Mouse (Mus musculus): ENCODE measurements around the gene Snx17. TPM values are rescaled to one million over a fixed set of nuclear protein-coding genes. Genes with fewer than 3 reads are reported as not detected.
"Not testable (repeated sequence)": the region's sequence is repeated elsewhere in the genome, so short reads cannot be mapped to it uniquely, and the experiment has no call there.

Gene Snx17
- polyA plus RNA-seq, 1 experiment from 2014 or later: 126 TPM

GRCm38 (mm10) chr5:31199321-31199892 is 6.4 kb downstream of the Snx17 start:
- Histone ChIP-seq H3K4me2 (no peak overlapping the region), H3K4me1 (peaks cover 30% of the 10 kb centered on the region), H3K4me3 (no peak overlapping the region), H3K36me3 (replicated peaks) (peaks cover 72% of the 10 kb centered on the region), H3K27ac (no peak overlapping the region), H3K27me3 (replicated peaks) (no peaks in the 10 kb centered on the region), H3K9me3 (peaks cover 4% of the 10 kb centered on the region), H3K9ac (no peak overlapping the region)
- 94% methylated on average over 19 of the region's 19 CpGs for WGBS
- no peak for ATAC-seq (replicated peaks)

GRCm38 (mm10) chr5:31199893-31200292 is 6.9 kb downstream of the Snx17 start:
- Histone ChIP-seq H3K4me2 (no peak overlapping the region), H3K27me3 (replicated peaks) (no peaks in the 10 kb centered on the region), H3K4me1 (peaks cover 27% of the 10 kb centered on the region), H3K9ac (no peak overlapping the region), H3K4me3 (0 out of 2 replicates have a peak overlapping the region, but pooled peaks have one; percentile 4), H3K27ac (no peak overlapping the region), H3K9me3 (peaks cover 4% of the 10 kb centered on the region), H3K36me3 (replicated peaks) (peaks cover 73% of the 10 kb centered on the region)
- 85% methylated on average over 9 of the region's 9 CpGs for WGBS
- no peak for ATAC-seq (replicated peaks)

DNA sequence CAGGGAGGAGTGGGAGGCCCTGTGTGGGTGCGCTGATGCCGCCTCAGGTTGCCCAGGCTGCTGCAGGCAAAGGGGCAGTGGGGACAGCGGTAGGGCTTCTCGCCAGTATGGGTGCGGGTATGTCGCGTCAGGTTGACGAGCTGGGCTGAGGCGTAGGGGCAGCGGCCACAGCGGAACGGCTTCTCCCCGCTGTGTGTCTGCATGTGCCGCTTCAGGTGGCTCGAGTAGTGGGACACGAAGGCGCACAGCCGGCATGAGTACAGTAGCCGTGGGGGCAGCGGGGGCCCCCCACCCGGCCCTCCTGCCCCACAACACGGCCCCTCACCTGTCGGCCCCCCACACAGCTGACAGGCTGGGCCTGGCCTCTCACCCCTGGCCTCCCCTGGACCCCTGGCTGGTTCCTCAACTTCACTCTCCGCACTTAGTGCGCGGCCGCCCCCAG is 7.3 kb downstream of the Snx17 start:
- ATAC-seq (replicated peaks): no peak
- H3K4me1 ChIP-seq: peaks cover 27% of the 10 kb centered on the region
- no peak overlapping the region for H3K27ac ChIP-seq
- peak overlapping the region; percentile 64 for H3K4me2 ChIP-seq
- peaks cover 4% of the 10 kb centered on the region for H3K9me3 ChIP-seq
- H3K36me3 ChIP-seq (replicated peaks): peaks cover 74% of the 10 kb centered on the region
- 0 out of 2 replicates have a peak overlapping the region, but pooled peaks have one; percentile 4 for H3K4me3 ChIP-seq
- no peak overlapping the region for H3K9ac ChIP-seq
- WGBS: 92% methylated on average over 27 of the region's 27 CpGs
- no peaks in the 10 kb centered on the region for H3K27me3 ChIP-seq (replicated peaks)

DNA sequence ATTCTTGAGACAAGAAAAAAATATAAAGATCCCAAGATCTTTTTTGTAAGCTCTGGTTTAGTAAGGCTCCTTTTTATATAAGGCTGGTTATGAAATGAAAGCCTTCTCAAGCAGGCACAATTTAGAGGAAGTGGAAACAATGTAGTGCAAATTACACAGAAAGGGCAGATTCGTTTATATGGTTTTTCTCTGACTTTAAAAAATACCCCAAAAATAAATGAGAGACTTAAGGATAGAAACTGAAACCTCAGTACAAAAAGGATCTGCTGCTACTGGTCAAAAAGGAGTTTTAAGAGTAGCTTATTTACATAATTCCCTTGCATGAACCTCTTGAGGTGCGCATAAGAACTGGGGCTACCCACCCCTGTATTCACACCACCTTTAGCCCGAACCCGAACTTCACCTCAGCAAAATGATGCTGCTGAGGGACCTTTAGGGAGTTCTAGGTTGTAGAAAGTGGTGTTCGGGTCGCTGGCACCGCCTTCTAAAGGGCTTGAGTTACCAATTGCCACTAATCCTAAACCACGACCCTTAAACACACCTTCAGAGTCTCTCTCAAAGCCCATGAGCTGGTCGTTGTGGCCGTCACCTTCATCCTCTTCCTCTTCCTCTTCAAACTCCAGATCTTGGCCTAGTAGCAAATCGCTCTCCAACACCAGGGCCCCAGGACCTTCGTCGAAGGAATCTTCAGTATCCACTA is 8.2 kb downstream of the Snx17 start:
- Histone ChIP-seq H3K4me2 (peak overlapping the region; percentile 64), H3K27ac (peak overlapping the region; percentile 85), H3K4me3 (peak overlapping the region; percentile 92), H3K9me3 (peaks cover 4% of the 10 kb centered on the region), H3K36me3 (replicated peaks) (peaks cover 71% of the 10 kb centered on the region), H3K27me3 (replicated peaks) (no peaks in the 10 kb centered on the region), H3K4me1 (peaks cover 27% of the 10 kb centered on the region), H3K9ac (peak overlapping the region; percentile 92)
- 19% methylated on average over 13 of the region's 13 CpGs for WGBS
- ATAC-seq (replicated peaks): no peak

DNA sequence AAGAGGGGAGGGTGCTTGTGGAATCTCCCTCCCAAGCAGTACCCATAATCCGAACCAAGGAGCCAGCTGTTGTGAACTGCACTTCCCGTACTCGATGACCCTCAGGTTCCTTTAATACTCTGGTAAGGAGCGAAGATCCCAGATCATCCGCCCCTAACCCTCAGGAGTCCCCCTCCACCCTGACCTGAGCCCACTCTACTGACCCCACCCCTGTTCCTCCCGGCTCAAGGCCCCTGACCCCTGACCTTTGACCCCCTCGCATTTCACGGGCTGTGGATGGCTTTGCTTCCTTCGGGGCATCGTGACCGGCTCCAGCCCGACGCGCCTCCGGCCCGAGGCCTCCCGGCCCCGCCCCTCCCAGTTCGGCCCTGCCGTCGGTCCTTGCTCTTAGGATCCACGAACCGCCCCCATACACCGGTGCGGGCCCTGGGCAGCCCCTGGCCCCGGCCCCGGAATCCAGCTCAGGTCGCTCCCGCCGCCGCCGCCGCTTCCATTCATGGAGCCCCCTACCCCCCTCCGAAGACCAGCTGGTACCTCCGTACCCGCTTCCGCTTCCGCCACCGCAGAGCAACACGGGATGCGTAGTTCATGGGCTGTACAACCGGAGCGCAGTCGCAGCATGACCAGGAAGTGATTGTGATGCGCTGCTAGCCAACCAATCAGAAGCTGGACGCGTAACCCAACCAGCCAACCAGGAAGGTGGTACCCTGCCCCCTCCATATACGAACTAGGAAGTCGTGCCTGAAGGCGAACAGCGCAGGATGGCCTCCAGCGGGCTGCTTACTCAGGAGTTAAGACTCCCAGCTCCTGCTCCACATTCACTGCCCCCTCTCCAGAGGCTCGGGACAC is 8.9 kb downstream of the Snx17 start, which contains the start of gene Zfp513:
Gene Zfp513 (minus strand): TSS at position 562 of the 849 bp plus-strand sequence.
- Histone ChIP-seq H3K9me3 (peaks cover 4% of the 10 kb centered on the region), H3K36me3 (replicated peaks) (peaks cover 70% of the 10 kb centered on the region), H3K4me2 (peak within 1 kb of the TSS; percentile 64), H3K27ac (peak within 1 kb of the TSS; percentile 85), H3K4me1 (peaks cover 27% of the 10 kb centered on the region), H3K27me3 (replicated peaks) (no peaks in the 10 kb centered on the region), H3K4me3 (peak within 1 kb of the TSS; percentile 92), H3K9ac (peak within 1 kb of the TSS; percentile 92)
- under 1% methylated on average over 53 of the region's 53 CpGs for WGBS
- peak; percentile 97 for ATAC-seq (replicated peaks)

GRCm38 (mm10) chr5:31202933-31203332 is 9.9 kb downstream of the Snx17 start:
- Histone ChIP-seq H3K27ac (peak overlapping the region; percentile 81), H3K36me3 (replicated peaks) (peaks cover 65% of the 10 kb centered on the region), H3K9ac (no peak overlapping the region), H3K9me3 (peaks cover 4% of the 10 kb centered on the region), H3K4me1 (peaks cover 27% of the 10 kb centered on the region), H3K4me3 (peak overlapping the region; percentile 92), H3K27me3 (replicated peaks) (no peaks in the 10 kb centered on the region), H3K4me2 (peak overlapping the region; percentile 64)
- WGBS: 83% methylated on average over 7 of the region's 7 CpGs
- ATAC-seq (replicated peaks): no peak

- WGBS: 92% methylated on average over 2 of the region's 2 CpGs
- H3K36me3 ChIP-seq (replicated peaks): peaks cover 56% of the 10 kb centered on the region
- peaks cover 4% of the 10 kb centered on the region for H3K9me3 ChIP-seq
- no peak overlapping the region for H3K27ac ChIP-seq
- peaks cover 27% of the 10 kb centered on the region for H3K4me1 ChIP-seq
- H3K27me3 ChIP-seq (replicated peaks): no peaks in the 10 kb centered on the region
- no peak overlapping the region for H3K9ac ChIP-seq
- no peak for ATAC-seq (replicated peaks)
- H3K4me2 ChIP-seq: no peak overlapping the region
- no peak overlapping the region for H3K4me3 ChIP-seq
These were observed 10.8 kb downstream of the Snx17 start for GRCm38 (mm10) chr5:31203866-31204265.

GRCm38 (mm10) chr5:31204421-31204820 is 11.4 kb downstream of the Snx17 start:
- ATAC-seq (replicated peaks): no peak
- H3K4me1 ChIP-seq: peaks cover 27% of the 10 kb centered on the region
- H3K9ac ChIP-seq: no peak overlapping the region
- H3K27ac ChIP-seq: no peak overlapping the region
- 95% methylated on average over 6 of the region's 6 CpGs for WGBS
- H3K36me3 ChIP-seq (replicated peaks): peaks cover 50% of the 10 kb centered on the region
- no peak overlapping the region for H3K4me2 ChIP-seq
- H3K4me3 ChIP-seq: no peak overlapping the region
- no peaks in the 10 kb centered on the region for H3K27me3 ChIP-seq (replicated peaks)
- H3K9me3 ChIP-seq: peaks cover 4% of the 10 kb centered on the region

DNA sequence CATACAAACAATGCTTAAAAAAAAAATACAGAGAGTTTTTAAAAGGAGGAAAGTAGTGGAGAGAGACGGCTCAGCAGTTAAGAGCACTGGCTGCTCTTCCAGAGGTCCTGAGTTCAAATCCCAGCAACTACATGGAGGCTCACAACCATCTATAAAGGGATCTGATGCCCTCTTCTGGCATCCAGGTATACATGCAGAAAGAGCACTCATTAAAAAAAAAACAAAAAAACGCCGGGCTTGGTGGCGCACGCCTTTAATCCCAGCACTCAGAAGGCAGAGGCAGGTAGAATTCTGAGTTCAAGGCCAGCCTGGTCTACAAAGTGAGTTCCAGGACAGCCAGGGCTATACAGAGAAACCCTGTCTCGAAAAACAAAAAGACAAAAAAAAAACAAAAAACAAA is 23.5 kb downstream of the Snx17 start:
- H3K9ac ChIP-seq; H3K27me3 ChIP-seq (replicated peaks); H3K27ac ChIP-seq; H3K4me3 ChIP-seq; H3K4me2 ChIP-seq; H3K36me3 ChIP-seq (replicated peaks); H3K9me3 ChIP-seq; ATAC-seq (replicated peaks): not testable (repeated sequence)
- H3K4me1 ChIP-seq: peaks cover 18% of the 10 kb centered on the region
- WGBS: 88% methylated on average over 6 of the region's 6 CpGs

GRCm38 (mm10) chr5:31218294-31218693 is 25.3 kb downstream of the Snx17 start:
- H3K4me2 ChIP-seq: peak overlapping the region; percentile 64; the same call in 1 of the 2 replicates

GRCm38 (mm10) chr5:31219070-31219469 is 26.0 kb downstream of the Snx17 start:
- Histone ChIP-seq H3K9ac (peak overlapping the region; percentile 15; the same call in 1 of the 2 replicates), H3K4me3 (peak overlapping the region; percentile 92), H3K4me1 (peaks cover 25% of the 10 kb centered on the region), H3K4me2 (peak overlapping the region; percentile 64), H3K36me3 (replicated peaks) (no peaks in the 10 kb centered on the region), H3K9me3 (no peaks in the 10 kb centered on the region), H3K27me3 (replicated peaks) (no peaks in the 10 kb centered on the region), H3K27ac (no peak overlapping the region)
- 3% methylated on average over 2 of the region's 2 CpGs for WGBS
- no peak for ATAC-seq (replicated peaks)

More at GRCm38 (mm10) chr5:31218294-31218693, 25.3 kb downstream of the Snx17 start:
- H3K36me3 ChIP-seq (replicated peaks): no peaks in the 10 kb centered on the region
- no peak overlapping the region for H3K4me3 ChIP-seq
- peaks cover 25% of the 10 kb centered on the region for H3K4me1 ChIP-seq
- WGBS: 76% methylated on average over 7 of the region's 7 CpGs
- H3K9me3 ChIP-seq: no peaks in the 10 kb centered on the region
- H3K27ac ChIP-seq: no peak overlapping the region
- no peak overlapping the region for H3K9ac ChIP-seq
- ATAC-seq (replicated peaks): no peak
- H3K27me3 ChIP-seq (replicated peaks): no peaks in the 10 kb centered on the region

- Histone ChIP-seq H3K36me3 (replicated peaks) (no peaks in the 10 kb centered on the region), H3K27ac (peak overlapping the region; percentile 96), H3K4me1 (peaks cover 25% of the 10 kb centered on the region), H3K27me3 (replicated peaks) (no peaks in the 10 kb centered on the region), H3K4me2 (peak overlapping the region; percentile 64), H3K4me3 (peak overlapping the region; percentile 92), H3K9me3 (no peaks in the 10 kb centered on the region), H3K9ac (peak overlapping the region; percentile 87)
- 2% methylated on average over 11 of the region's 11 CpGs for WGBS
- no peak for ATAC-seq (replicated peaks)
These were observed 26.4 kb downstream of the Snx17 start for GRCm38 (mm10) chr5:31219474-31219873.
